In genomic region chr14:106412917-106413558, GRCm38 (mm10) we compare ENCODE assay signal across 13 mouse cellular contexts.
"Had no signal": no experiment of that assay in that cellular context is flagged by ENCODE, and none has a peak within 500 bp of the region (broad histone marks: within the 10 kb centered on the region; RNA-seq: fewer than 3 reads in every experiment).

No protein-coding gene starts in this region.

- DNase-seq: lung, adult 18-20 months; lung, postnatal 4 days; midbrain, embryonic 14.5 days; right cerebral cortex, postnatal 14 days; thymus, adult 2 months; thymus, postnatal 36 days had no signal

- H3K27ac ChIP-seq: lung, embryonic 15.5 days; midbrain, embryonic 10.5 days; midbrain, embryonic 12.5 days; neural tube, embryonic 12.5 days; stomach, embryonic 15.5 days; stomach, postnatal 0 days had no signal

- H3K4me1 ChIP-seq: lung, embryonic 15.5 days; midbrain, embryonic 10.5 days; midbrain, embryonic 12.5 days; neural tube, embryonic 12.5 days; stomach, embryonic 15.5 days had no signal

- H3K36me3 ChIP-seq: lung, embryonic 15.5 days; midbrain, embryonic 10.5 days; midbrain, embryonic 12.5 days; neural tube, embryonic 12.5 days; stomach, embryonic 15.5 days had no signal

- H3K9ac ChIP-seq: lung, embryonic 15.5 days; midbrain, embryonic 12.5 days; neural tube, embryonic 12.5 days; stomach, embryonic 15.5 days had no signal

- ATAC-seq: lung, postnatal 0 days had no signal

- H3K4me3 ChIP-seq: lung, embryonic 15.5 days; midbrain, embryonic 10.5 days; midbrain, embryonic 12.5 days; neural tube, embryonic 12.5 days; stomach, embryonic 15.5 days had no signal

- H3K9me3 ChIP-seq: lung, embryonic 15.5 days; midbrain, embryonic 10.5 days; midbrain, embryonic 12.5 days; neural tube, embryonic 12.5 days; stomach, embryonic 15.5 days had no signal

- H3K4me2 ChIP-seq: lung, embryonic 15.5 days; midbrain, embryonic 12.5 days; neural tube, embryonic 12.5 days; stomach, embryonic 15.5 days had no signal

- H3K27me3 ChIP-seq: lung, embryonic 15.5 days; midbrain, embryonic 12.5 days; neural tube, embryonic 12.5 days; stomach, embryonic 15.5 days had no signal
